Mouse (Mus musculus) retina, adult 2 months (tissue): Measurements from ENCODE around the gene Hdhd3.

ENCODE experiments used
- DNase-seq: peaks from one replicate; pipeline ENCODE4 v3.0.0-alpha.2; 2012; ENCODE audit warnings: low read depth, low spot score

The Hdhd3 gene

DNA sequence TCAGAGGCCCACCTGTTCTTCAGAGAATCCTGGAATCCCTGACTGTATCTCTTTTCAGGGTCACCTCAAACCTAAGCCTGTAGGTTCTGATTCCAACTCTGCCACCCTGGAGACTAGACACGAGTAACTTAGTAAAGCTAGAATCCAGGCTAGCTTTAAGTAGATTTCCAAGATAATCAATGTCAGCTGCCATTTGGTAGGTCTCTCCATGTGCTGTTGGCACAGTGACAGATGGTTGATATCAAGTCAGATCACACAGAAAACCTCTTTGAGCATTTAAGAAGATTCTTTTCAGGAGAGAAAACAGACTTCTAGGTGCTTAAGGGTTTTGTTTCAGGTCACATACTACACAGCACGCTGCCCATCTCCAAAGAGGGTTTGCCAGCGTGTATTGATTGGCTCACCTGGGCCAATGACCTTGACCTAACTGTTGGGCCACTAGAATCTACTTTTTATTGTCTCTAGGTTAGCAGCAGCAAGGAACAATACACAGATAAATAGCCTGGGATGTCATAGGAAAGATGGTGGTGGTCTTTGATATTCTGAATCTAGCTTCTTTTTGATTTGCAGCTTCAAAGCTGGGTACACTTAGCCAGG is at the start of gene Hdhd3:
Gene Hdhd3 (minus strand): TSS at position 94 of the 597 bp plus-strand sequence.
- no peak for DNase-seq

GRCm38 (mm10) chr4:62551966-62552365 is 48.7 kb upstream of the Hdhd3 start:
- no peak for DNase-seq

- no peak for DNase-seq
These were observed 41.5 kb upstream of the Hdhd3 start for GRCm38 (mm10) chr4:62544801-62545200.

GRCm38 (mm10) chr4:62543782-62544181 is 40.5 kb upstream of the Hdhd3 start:
- DNase-seq: no peak

GRCm38 (mm10) chr4:62541802-62542201 is 38.5 kb upstream of the Hdhd3 start:
- DNase-seq: no peak

- DNase-seq: no peak
These were observed 30.5 kb upstream of the Hdhd3 start for GRCm38 (mm10) chr4:62533729-62534128.

- no peak for DNase-seq
These were observed 24.4 kb upstream of the Hdhd3 start for GRCm38 (mm10) chr4:62527655-62528054.

DNA sequence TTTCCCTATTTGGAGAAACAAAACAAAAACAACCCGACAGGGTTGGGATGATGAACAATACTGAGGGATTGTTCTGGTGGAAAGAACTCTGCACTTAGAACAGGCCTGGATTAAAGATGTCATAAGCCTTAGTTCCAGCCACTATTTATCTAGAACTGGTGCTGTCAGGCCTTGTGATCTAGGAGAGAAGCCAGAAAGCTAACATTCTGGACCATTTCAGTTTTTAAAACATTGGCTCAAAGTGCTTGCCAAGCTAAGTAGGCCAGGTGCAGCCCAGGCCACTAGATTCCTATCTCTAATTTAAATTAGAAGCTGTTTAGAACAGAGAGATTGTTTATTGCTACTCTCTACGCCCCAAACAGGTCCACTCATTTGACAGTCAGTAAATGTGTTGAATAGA is 23.0 kb upstream of the Hdhd3 start:
- no peak for DNase-seq

- no peak for DNase-seq
These were observed 22.2 kb upstream of the Hdhd3 start for GRCm38 (mm10) chr4:62525489-62525811.

- DNase-seq: peak; percentile 99
These were observed 21.6 kb upstream of the Hdhd3 start, which contains the start of the genes Pole3 and 4933430I17Rik for GRCm38 (mm10) chr4:62524651-62525488. TSS of gene Pole3 (minus strand) at chr4:62525068. TSS of gene 4933430I17Rik (plus strand) at chr4:62525369.

- no peak for DNase-seq
These were observed 17.7 kb upstream of the Hdhd3 start for GRCm38 (mm10) chr4:62520892-62521400.

- peak; percentile 71 for DNase-seq
These were observed 16.6 kb upstream of the Hdhd3 start, which contains the start of gene Alad for GRCm38 (mm10) chr4:62519849-62520233. TSS of gene Alad (minus strand) at chr4:62519918.

DNA sequence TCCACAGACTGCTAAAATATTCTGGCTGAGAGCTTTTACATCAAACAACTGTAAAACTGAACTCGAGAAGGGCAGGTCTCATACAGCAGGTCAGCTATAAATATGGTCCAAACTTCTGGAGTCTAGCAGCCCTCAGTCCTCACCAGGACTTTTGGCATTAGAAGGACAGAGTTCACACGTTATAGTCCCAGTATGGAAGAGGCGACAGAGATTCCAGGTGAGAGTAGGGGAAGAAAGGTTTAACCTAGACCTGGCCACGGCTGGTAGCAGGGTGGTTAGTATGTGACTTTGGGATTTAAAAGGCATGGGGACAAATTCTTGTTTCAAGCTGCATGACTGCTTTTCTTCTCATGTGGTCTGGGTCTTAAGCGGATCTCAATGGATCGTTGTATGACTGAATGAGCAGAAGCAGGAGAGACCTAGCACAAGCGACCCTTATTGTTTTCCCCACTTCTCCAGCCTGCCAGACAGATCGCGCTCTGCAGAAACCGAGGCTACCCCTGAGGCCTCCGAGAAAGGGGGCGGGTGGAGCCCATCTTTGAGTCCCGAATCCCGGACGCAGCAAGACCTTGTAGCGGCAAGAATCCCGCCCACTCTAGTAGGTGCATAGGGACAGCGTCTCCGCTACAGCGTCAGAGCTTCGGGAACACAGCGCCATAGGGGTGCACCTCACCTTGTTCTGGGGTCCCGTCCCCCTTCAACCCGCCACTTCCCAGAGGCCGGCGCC is 16.0 kb upstream of the Hdhd3 start:
- DNase-seq: no peak

GRCm38 (mm10) chr4:62518416-62519121 is 15.3 kb upstream of the Hdhd3 start:
- no peak for DNase-seq

DNA sequence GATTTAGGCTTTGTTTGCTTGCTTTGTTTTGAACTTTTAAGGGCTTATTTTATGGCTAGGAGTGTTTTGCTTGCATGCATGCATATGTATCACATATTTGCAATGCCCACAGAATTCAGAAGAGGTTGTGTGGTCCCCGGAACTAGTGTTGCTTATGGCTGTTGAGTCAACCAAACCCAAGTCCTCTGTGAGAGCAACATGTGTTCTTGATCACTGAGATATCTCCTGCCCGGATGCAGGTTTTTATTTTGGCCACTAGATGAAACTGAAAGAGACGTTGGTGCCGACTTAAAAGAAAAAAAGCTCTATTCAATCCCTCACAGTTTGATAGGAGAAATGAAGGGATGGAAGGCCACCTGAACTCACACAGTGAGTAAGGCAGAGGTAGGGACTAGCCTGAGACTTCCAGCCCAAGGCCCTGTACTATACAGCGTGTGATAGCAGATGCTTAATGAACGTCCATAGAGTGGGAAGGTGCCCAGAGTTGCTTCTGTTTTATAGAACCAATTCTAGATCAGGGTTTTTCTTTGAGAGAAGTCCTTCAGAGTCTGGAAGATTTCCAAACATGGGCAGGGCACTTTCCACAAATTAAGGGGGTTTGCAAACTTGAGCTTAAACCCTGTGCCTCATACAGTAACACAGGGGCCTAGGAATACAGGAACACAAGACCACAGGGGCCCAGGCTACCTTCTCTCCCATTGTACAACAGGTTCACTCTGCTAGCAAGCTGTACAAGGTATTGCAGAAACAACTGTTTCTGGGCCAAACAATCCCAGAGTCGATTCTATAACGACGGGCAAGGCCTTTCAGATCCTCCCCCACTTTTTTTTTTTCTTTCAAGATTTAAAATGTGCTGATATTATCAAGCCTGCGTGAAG is 14.5 kb upstream of the Hdhd3 start:
- DNase-seq: no peak

DNA sequence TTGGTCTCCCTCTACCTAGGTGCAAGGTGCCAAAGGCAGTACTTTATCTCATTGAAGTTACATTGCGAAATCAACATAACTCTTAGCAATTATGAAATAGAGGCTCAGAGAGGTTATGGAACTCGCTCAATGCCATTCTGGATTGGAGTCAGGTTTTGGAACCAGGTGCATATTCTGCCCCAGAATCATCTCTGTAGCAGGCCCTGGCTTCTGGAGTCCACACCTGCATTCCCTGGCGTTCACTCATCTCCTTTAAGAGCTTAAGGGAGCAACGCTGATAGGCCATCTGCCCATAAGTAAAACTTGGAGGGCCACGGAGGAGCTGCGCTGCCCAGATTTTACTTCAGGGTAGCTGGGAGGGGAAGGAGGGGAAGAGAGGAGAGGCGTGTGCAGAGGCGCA is 13.8 kb upstream of the Hdhd3 start:
- no peak for DNase-seq

DNA sequence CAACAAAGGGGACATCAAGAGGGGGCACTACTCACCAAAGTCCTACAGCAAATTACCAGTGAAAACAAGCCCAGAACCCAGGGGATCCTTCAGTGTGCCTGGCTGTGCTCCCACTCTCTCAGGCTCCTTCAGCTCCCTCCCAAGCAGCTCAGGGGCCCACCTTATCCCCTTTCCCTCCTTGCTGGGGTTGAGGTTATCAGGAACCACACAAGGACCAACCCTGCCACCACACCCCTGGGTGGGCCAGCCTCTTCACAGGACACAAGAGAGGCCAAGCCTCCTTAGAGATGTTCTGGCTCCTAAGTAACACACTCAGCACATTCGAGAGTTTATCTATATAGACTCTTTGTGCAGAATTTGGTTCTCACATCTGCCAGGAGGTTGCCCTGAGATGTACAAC is 13.3 kb upstream of the Hdhd3 start:
- DNase-seq: no peak

DNA sequence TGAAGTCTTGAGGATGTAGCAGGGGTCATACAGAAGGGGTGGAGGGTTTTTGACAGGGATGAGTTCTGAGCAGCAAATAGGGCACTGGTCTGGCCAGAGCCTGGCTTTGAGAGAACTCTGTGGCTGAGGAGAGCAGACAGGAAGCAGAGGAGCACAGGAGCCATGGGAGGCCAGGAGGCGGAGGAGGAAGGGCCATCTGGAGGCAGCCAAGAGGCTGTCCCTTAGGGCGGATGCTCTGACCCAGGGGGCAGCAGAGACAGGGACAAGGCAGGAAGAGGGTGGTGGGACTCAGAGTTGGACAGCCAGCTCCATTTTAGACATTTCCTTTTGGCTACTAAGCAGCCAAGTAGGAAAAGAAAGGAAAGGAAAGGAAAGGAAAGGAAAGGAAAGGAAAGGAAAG is 12.8 kb upstream of the Hdhd3 start:
- DNase-seq: no peak

DNA sequence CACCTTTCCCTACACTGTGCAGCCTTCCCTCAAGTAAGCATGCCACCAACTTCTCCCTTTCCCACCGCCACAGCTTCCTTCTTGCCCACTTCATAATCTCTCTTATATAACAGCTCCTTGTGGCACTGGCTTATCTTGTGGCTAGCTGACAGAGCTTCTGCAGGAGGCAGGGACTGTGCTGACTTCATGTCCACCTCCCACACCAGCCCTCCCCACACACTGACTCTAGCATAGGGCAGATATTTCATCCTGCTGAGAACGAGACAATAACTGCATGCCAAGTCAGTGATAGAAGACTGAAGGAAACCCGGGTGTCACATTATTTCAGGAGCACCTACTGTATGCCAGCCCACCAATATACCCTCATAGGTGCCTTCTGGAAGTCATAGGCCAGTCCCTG is 12.2 kb upstream of the Hdhd3 start:
- no peak for DNase-seq

- DNase-seq: no peak
These were observed 11.7 kb upstream of the Hdhd3 start for GRCm38 (mm10) chr4:62514995-62515394.
